Mouse (Mus musculus) lung, postnatal 36 days (tissue): ENCODE measurements around the gene Isl2.
A peak's percentile ranks its signal among the peaks of the same experiment; 100 is the strongest.

Source experiments
- DNase-seq: peaks from one replicate; pipeline ENCODE4 v3.0.0; 2022; ENCODE audit warnings: mixed read lengths

The Isl2 gene

GRCm38 (mm10) chr9:55538377-55538776, at the start of gene Isl2:
Isl2 (plus strand) TSS chr9:55538672.
- no peak for DNase-seq

GRCm38 (mm10) chr9:55507922-55508321, 30.6 kb upstream of the Isl2 start:
- DNase-seq, result peak; percentile 60

GRCm38 (mm10) chr9:55508701-55509100, 29.8 kb upstream of the Isl2 start:
- no peak for DNase-seq

- DNase-seq, result no peak
Measured at GRCm38 (mm10) chr9:55509731-55510130, 28.7 kb upstream of the Isl2 start.

GRCm38 (mm10) chr9:55510651-55511235, 27.7 kb upstream of the Isl2 start:
- no peak for DNase-seq

- DNase-seq, result peak; percentile 63
Measured at GRCm38 (mm10) chr9:55511521-55511993, 26.9 kb upstream of the Isl2 start.

- peak; percentile 98 for DNase-seq
Measured at GRCm38 (mm10) chr9:55512027-55512543, 26.4 kb upstream of the Isl2 start, which contains the start of gene Etfa. Etfa (minus strand) TSS chr9:55512243.

- DNase-seq, result peak; percentile 12
Measured at GRCm38 (mm10) chr9:55525716-55526115, 12.8 kb upstream of the Isl2 start.

GRCm38 (mm10) chr9:55535907-55536306, 2.6 kb upstream of the Isl2 start:
- peak; percentile 81 for DNase-seq

- no peak for DNase-seq
Measured at GRCm38 (mm10) chr9:55539006-55539405, 534 bp downstream of the Isl2 start.

- DNase-seq, result no peak
Measured at GRCm38 (mm10) chr9:55539661-55540390, 1.4 kb downstream of the Isl2 start.

- DNase-seq, result no peak
Measured at GRCm38 (mm10) chr9:55540391-55540770, 1.9 kb downstream of the Isl2 start.

- peak; percentile 30 for DNase-seq
Measured at GRCm38 (mm10) chr9:55540888-55541287, 2.4 kb downstream of the Isl2 start.

GRCm38 (mm10) chr9:55541681-55542365, 3.4 kb downstream of the Isl2 start:
- DNase-seq, result peak; percentile 21

GRCm38 (mm10) chr9:55542366-55543325, 4.2 kb downstream of the Isl2 start:
- DNase-seq, result no peak

- no peak for DNase-seq
Measured at GRCm38 (mm10) chr9:55543336-55543702, 4.8 kb downstream of the Isl2 start.

GRCm38 (mm10) chr9:55543703-55544401, 5.4 kb downstream of the Isl2 start:
- DNase-seq, result peak; percentile 13

- DNase-seq, result peak; percentile 9
Measured at GRCm38 (mm10) chr9:55544861-55545555, 6.5 kb downstream of the Isl2 start.

GRCm38 (mm10) chr9:55545556-55546175, 7.2 kb downstream of the Isl2 start:
- DNase-seq, result no peak

GRCm38 (mm10) chr9:55546176-55547010, 7.9 kb downstream of the Isl2 start:
- DNase-seq, result peak; percentile 46
